Mouse (Mus musculus) hindbrain, embryonic 14.5 days (tissue): ENCODE measurements around the gene Bcas3. TPM values are rescaled to one million over a fixed set of nuclear protein-coding genes. Genes with fewer than 3 reads are reported as not detected.

Source experiments
- ATAC-seq: fragments of 200-750 bp; cut with Nextera tagmentation; 2 replicates; pipeline ENCODE4 v1.8.0; 2017; ENCODE audit warnings: moderate number of reproducible peaks, mild to moderate bottlenecking, moderate TSS enrichment, moderate library complexity; ENCODE audit not compliant: low FRiP score
- DNase-seq: peaks from one replicate; pipeline ENCODE4 v3.0.0-alpha.2; 2015; ENCODE audit warnings: low spot score
- H3K27ac ChIP-seq: fragments of 300-500 bp; sonication (generic); 2 replicates; pipeline ENCODE4 v1.5.1; 2014; ENCODE audit warnings: mild to moderate bottlenecking, moderate library complexity
- H3K27me3 ChIP-seq: fragments of 300-500 bp; sonication (generic); 2 replicates; pipeline ENCODE4 v1.6.1; 2014; ENCODE audit warnings: mild to moderate bottlenecking, low read length, mixed read lengths; ENCODE audit not compliant: control insufficient read depth, insufficient read depth
- H3K36me3 ChIP-seq: fragments of 300-500 bp; sonication (generic); replicated peaks from 2 replicates; pipeline ENCODE4 v1.6.1; 2014; ENCODE audit not compliant: control insufficient read depth, insufficient read depth
- H3K4me1 ChIP-seq: fragments of 300-500 bp; sonication (generic); replicated peaks from 2 replicates; pipeline ENCODE4 v1.6.1; 2014; ENCODE audit warnings: antibody characterized with exemption, low read length, mixed read lengths; ENCODE audit not compliant: control insufficient read depth, insufficient read depth
- H3K4me2 ChIP-seq: fragments of 300-500 bp; sonication (generic); replicated peaks from 2 replicates; pipeline ENCODE4 v1.6.1; 2014; ENCODE audit warnings: mild to moderate bottlenecking, moderate library complexity
- H3K4me3 ChIP-seq: fragments of 300-500 bp; sonication (generic); replicated peaks from 2 replicates; pipeline ENCODE4 v1.5.1; 2014; ENCODE audit warnings: mild to moderate bottlenecking, low read length
- H3K9ac ChIP-seq: fragments of 300-500 bp; sonication (generic); 2 replicates; pipeline ENCODE4 v1.6.1; 2014
- H3K9me3 ChIP-seq: fragments of 300-500 bp; sonication (generic); 2 replicates; pipeline ENCODE4 v1.6.1; 2016; ENCODE audit warnings: low read length; ENCODE audit not compliant: control insufficient read depth
- WGBS: fragments of 180-500 bp; shearing (Covaris S2); extraction: QIAGEN DNeasy Blood & Tissue Kit; methylation state at CpG from one replicate; pipeline ENCODE4 v1.1.7; 2014; 5-methylcytosine and 5-hydroxymethylcytosine counted together
- polyA plus RNA-seq: library from polyadenylated mRNA; unstranded; fragments of >200 nt; fragmentation: Nextera tagmentation; extraction: Ambion mirVana; gene quantifications from 2 replicates; pipeline ENCODE4 v1.2.1, GENCODE M21; 2014

The Bcas3 gene
- polyA plus RNA-seq, 1 experiment from 2014 or later: 29.2 TPM

GRCm38 (mm10) chr11:85632568-85632981 is 279.6 kb downstream of the Bcas3 start:
- no peaks in the 10 kb centered on the region for H3K9me3 ChIP-seq
- no peak overlapping the region for H3K4me3 ChIP-seq
- no peak overlapping the region for H3K27ac ChIP-seq
- H3K27me3 ChIP-seq: no peaks in the 10 kb centered on the region
- DNase-seq (no peak), ATAC-seq (no peak)
- H3K36me3 ChIP-seq: no peaks in the 10 kb centered on the region
- 74% methylated on average over 2 of the region's 2 CpGs for WGBS
- peaks cover 7% of the 10 kb centered on the region for H3K4me1 ChIP-seq
- H3K9ac ChIP-seq: no peak overlapping the region
- no peak overlapping the region for H3K4me2 ChIP-seq

GRCm38 (mm10) chr11:85638696-85639495 is 285.9 kb downstream of the Bcas3 start:
- Histone ChIP-seq H3K27me3 (no peaks in the 10 kb centered on the region), H3K4me1 (peaks cover 26% of the 10 kb centered on the region), H3K36me3 (no peaks in the 10 kb centered on the region), H3K9me3 (no peaks in the 10 kb centered on the region), H3K27ac (no peak overlapping the region), H3K9ac (no peak overlapping the region), H3K4me2 (no peak overlapping the region; the same call in 1 of the 2 replicates), H3K4me3 (no peak overlapping the region)
- no peak for ATAC-seq
- no peak for DNase-seq
- 45% methylated on average over 12 of the region's 12 CpGs for WGBS

GRCm38 (mm10) chr11:85640659-85641058 is 287.7 kb downstream of the Bcas3 start:
- DNase-seq (no peak), ATAC-seq (peak; percentile 59; the same call in 1 of the 2 replicates)
- Histone ChIP-seq H3K4me2 (peak overlapping the region; percentile 42), H3K27me3 (no peaks in the 10 kb centered on the region), H3K9me3 (no peaks in the 10 kb centered on the region), H3K27ac (peak overlapping the region; percentile 26; the same call in 1 of the 2 replicates), H3K9ac (0 out of 2 replicates have a peak overlapping the region, but pooled peaks have one; percentile 25), H3K36me3 (no peaks in the 10 kb centered on the region), H3K4me3 (no peak overlapping the region), H3K4me1 (peaks cover 26% of the 10 kb centered on the region)
- 8% methylated on average over 5 of the region's 5 CpGs for WGBS

- Histone ChIP-seq H3K4me1 (peaks cover 26% of the 10 kb centered on the region), H3K9me3 (no peaks in the 10 kb centered on the region), H3K27me3 (no peaks in the 10 kb centered on the region), H3K27ac (no peak overlapping the region), H3K4me2 (no peak overlapping the region), H3K9ac (no peak overlapping the region), H3K4me3 (no peak overlapping the region), H3K36me3 (no peaks in the 10 kb centered on the region)
- no peak for DNase-seq
- no peak for ATAC-seq
- 46% methylated on average over 4 of the region's 4 CpGs for WGBS
Measured at GRCm38 (mm10) chr11:85641486-85641885, 288.5 kb downstream of the Bcas3 start.

GRCm38 (mm10) chr11:85642591-85642990 is 289.6 kb downstream of the Bcas3 start:
- ATAC-seq (no peak), DNase-seq (no peak)
- peaks cover 26% of the 10 kb centered on the region for H3K4me1 ChIP-seq
- H3K9me3 ChIP-seq: no peaks in the 10 kb centered on the region
- no peak overlapping the region for H3K9ac ChIP-seq
- H3K27me3 ChIP-seq: no peaks in the 10 kb centered on the region
- H3K4me2 ChIP-seq: no peak overlapping the region
- 57% methylated on average over 6 of the region's 6 CpGs for WGBS
- H3K36me3 ChIP-seq: no peaks in the 10 kb centered on the region
- no peak overlapping the region for H3K4me3 ChIP-seq
- no peak overlapping the region for H3K27ac ChIP-seq

- no peak for ATAC-seq
- WGBS: 87% methylated on average over 4 of the region's 4 CpGs
- peaks cover 26% of the 10 kb centered on the region for H3K4me1 ChIP-seq
Measured at GRCm38 (mm10) chr11:85643025-85643424, 290.1 kb downstream of the Bcas3 start.

GRCm38 (mm10) chr11:85643479-85644000 is 290.6 kb downstream of the Bcas3 start:
- Histone ChIP-seq H3K27ac (no peak overlapping the region), H3K9me3 (no peaks in the 10 kb centered on the region), H3K36me3 (no peaks in the 10 kb centered on the region), H3K9ac (no peak overlapping the region), H3K4me3 (no peak overlapping the region), H3K4me2 (no peak overlapping the region), H3K4me1 (peaks cover 26% of the 10 kb centered on the region), H3K27me3 (no peaks in the 10 kb centered on the region)
- ATAC-seq (no peak), DNase-seq (no peak)
- WGBS: 48% methylated on average over 10 of the region's 10 CpGs

More at GRCm38 (mm10) chr11:85643025-85643424, 290.1 kb downstream of the Bcas3 start:
- H3K4me3 ChIP-seq: no peak overlapping the region
- no peak overlapping the region for H3K4me2 ChIP-seq
- no peaks in the 10 kb centered on the region for H3K36me3 ChIP-seq
- no peaks in the 10 kb centered on the region for H3K27me3 ChIP-seq
- H3K9me3 ChIP-seq: no peaks in the 10 kb centered on the region
- no peak overlapping the region for H3K27ac ChIP-seq
- H3K9ac ChIP-seq: no peak overlapping the region
- DNase-seq: no peak

- 73% methylated on average over 12 of the region's 12 CpGs for WGBS
- peaks cover 19% of the 10 kb centered on the region for H3K4me1 ChIP-seq
- H3K27ac ChIP-seq: no peak overlapping the region
- no peak overlapping the region for H3K9ac ChIP-seq
- H3K4me3 ChIP-seq: no peak overlapping the region
- no peaks in the 10 kb centered on the region for H3K9me3 ChIP-seq
- no peak overlapping the region for H3K4me2 ChIP-seq
- H3K27me3 ChIP-seq: no peaks in the 10 kb centered on the region
- no peaks in the 10 kb centered on the region for H3K36me3 ChIP-seq
- DNase-seq (no peak), ATAC-seq (no peak)
Measured at GRCm38 (mm10) chr11:85644027-85644747, 291.2 kb downstream of the Bcas3 start.

GRCm38 (mm10) chr11:85644748-85645060 is 291.7 kb downstream of the Bcas3 start:
- H3K4me3 ChIP-seq: no peak overlapping the region
- DNase-seq: no peak
- H3K4me2 ChIP-seq: no peak overlapping the region
- H3K27ac ChIP-seq: no peak overlapping the region
- no peaks in the 10 kb centered on the region for H3K36me3 ChIP-seq
- no peak for ATAC-seq
- H3K9ac ChIP-seq: no peak overlapping the region
- peaks cover 19% of the 10 kb centered on the region for H3K4me1 ChIP-seq
- 87% methylated on average over 6 of the region's 6 CpGs for WGBS
- no peaks in the 10 kb centered on the region for H3K9me3 ChIP-seq
- H3K27me3 ChIP-seq: no peaks in the 10 kb centered on the region
